Mouse (Mus musculus) intestine, embryonic 16.5 days (tissue): ENCODE results near the gene Ctrc. TPM values are rescaled to one million over a fixed set of nuclear protein-coding genes. Genes with fewer than 3 reads are reported as not detected.

Source experiments
- ATAC-seq: fragments of 200-750 bp; cut with Nextera tagmentation; 2 replicates; pipeline ENCODE4 v1.8.0; 2017; ENCODE audit warnings: moderate TSS enrichment, moderate library complexity
- H3K27ac ChIP-seq: fragments of 300-500 bp; sonication (generic); 2 replicates; pipeline ENCODE4 v1.5.1; 2014; ENCODE audit warnings: mild to moderate bottlenecking, low read length
- H3K27me3 ChIP-seq: fragments of 300-500 bp; sonication (generic); replicated peaks from 2 replicates; pipeline ENCODE4 v1.6.1; 2014; ENCODE audit warnings: low read length, control low read depth, mixed read lengths; ENCODE audit not compliant: control insufficient read depth, insufficient read depth
- H3K36me3 ChIP-seq: fragments of 300-500 bp; sonication (generic); 2 replicates; pipeline ENCODE4 v1.6.1; 2014; ENCODE audit warnings: low read length, control low read depth; ENCODE audit not compliant: control insufficient read depth, insufficient read depth
- H3K4me1 ChIP-seq: fragments of 300-500 bp; sonication (generic); 2 replicates; pipeline ENCODE4 v1.6.1; 2014; ENCODE audit warnings: low read length, control low read depth, mixed read lengths; ENCODE audit not compliant: control insufficient read depth, insufficient read depth
- H3K4me2 ChIP-seq: fragments of 300-500 bp; sonication (generic); 2 replicates; pipeline ENCODE4 v1.6.1; 2014; ENCODE audit warnings: low read depth, low read length, control low read depth
- H3K4me3 ChIP-seq: fragments of 300-500 bp; sonication (generic); 2 replicates; pipeline ENCODE4 v1.5.1; 2014; ENCODE audit warnings: mild to moderate bottlenecking, low read length
- H3K9ac ChIP-seq: fragments of 300-500 bp; sonication (generic); 2 replicates; pipeline ENCODE4 v1.6.1; 2014; ENCODE audit warnings: low read depth, low read length
- H3K9me3 ChIP-seq: fragments of 300-500 bp; sonication (generic); 2 replicates; pipeline ENCODE4 v1.6.1; 2016; ENCODE audit warnings: low read length, control low read depth; ENCODE audit not compliant: control insufficient read depth
- WGBS: fragments of 180-500 bp; shearing (Covaris S2); extraction: QIAGEN DNeasy Blood & Tissue Kit; methylation state at CpG from one replicate; pipeline ENCODE4 v1.1.7; 2014; 5-methylcytosine and 5-hydroxymethylcytosine counted together
- polyA plus RNA-seq: library from polyadenylated mRNA; unstranded; fragments of >200 nt; fragmentation: Nextera tagmentation; extraction: Ambion mirVana; gene quantifications from 2 replicates; pipeline ENCODE4 v1.2.1, GENCODE M21; 2015

The Ctrc gene
- polyA plus RNA-seq, 1 experiment from 2014 or later, result 0.29 TPM

GRCm38 (mm10) chr4:141879074-141879473 is 32.9 kb upstream of the Ctrc start:
- Histone ChIP-seq H3K4me1 (peaks cover 21% of the 10 kb centered on the region), H3K9ac (no peak overlapping the region), H3K27me3 (no peaks in the 10 kb centered on the region), H3K4me3 (no peak overlapping the region), H3K9me3 (no peaks in the 10 kb centered on the region), H3K27ac (no peak overlapping the region), H3K4me2 (no peak overlapping the region), H3K36me3 (no peaks in the 10 kb centered on the region)
- WGBS, result 49% methylated on average over 4 of the region's 4 CpGs
- no peak for ATAC-seq

GRCm38 (mm10) chr4:141878621-141879020 is 32.5 kb upstream of the Ctrc start:
- Histone ChIP-seq H3K36me3 (no peaks in the 10 kb centered on the region), H3K9me3 (no peaks in the 10 kb centered on the region), H3K9ac (no peak overlapping the region), H3K4me1 (peaks cover 21% of the 10 kb centered on the region), H3K4me3 (no peak overlapping the region), H3K4me2 (no peak overlapping the region), H3K27me3 (no peaks in the 10 kb centered on the region), H3K27ac (0 out of 2 replicates have a peak overlapping the region, but pooled peaks have one; percentile 25)
- WGBS, result 35% methylated on average over 7 of the region's 7 CpGs
- peak; percentile 49 for ATAC-seq

GRCm38 (mm10) chr4:141875481-141876108 is 29.4 kb upstream of the Ctrc start:
- 20% methylated on average over 8 of the region's 8 CpGs for WGBS
- H3K36me3 ChIP-seq, result no peaks in the 10 kb centered on the region
- H3K4me2 ChIP-seq, result peak overlapping the region; percentile 95
- no peak overlapping the region for H3K27ac ChIP-seq
- peaks cover 36% of the 10 kb centered on the region for H3K4me1 ChIP-seq
- no peaks in the 10 kb centered on the region for H3K27me3 ChIP-seq
- no peak overlapping the region for H3K9ac ChIP-seq
- ATAC-seq, result no peak
- H3K9me3 ChIP-seq, result no peaks in the 10 kb centered on the region
- H3K4me3 ChIP-seq, result peak overlapping the region; percentile 81

- under 1% methylated on average over 67 of the region's 73 CpGs for WGBS
- Histone ChIP-seq H3K27ac (peak within 1 kb of the TSS; percentile 91), H3K9ac (peak within 1 kb of the TSS; percentile 92), H3K27me3 (no peaks in the 10 kb centered on the region), H3K4me3 (peak within 1 kb of the TSS; percentile 81), H3K9me3 (no peaks in the 10 kb centered on the region), H3K36me3 (no peaks in the 10 kb centered on the region), H3K4me2 (peak within 1 kb of the TSS; percentile 95), H3K4me1 (peaks cover 40% of the 10 kb centered on the region)
- peak; percentile 75 for ATAC-seq
Observed at GRCm38 (mm10) chr4:141874601-141875460, 28.7 kb upstream of the Ctrc start, which contains the start of gene Efhd2. Efhd2 (minus strand) TSS chr4:141874920.

GRCm38 (mm10) chr4:141874111-141874600 is 28.0 kb upstream of the Ctrc start:
- H3K4me2 ChIP-seq, result peak overlapping the region; percentile 95
- ATAC-seq, result 0 out of 2 replicates have a peak, but pooled peaks have one; percentile 0
- H3K27me3 ChIP-seq, result no peaks in the 10 kb centered on the region
- H3K27ac ChIP-seq, result peak overlapping the region; percentile 91
- H3K36me3 ChIP-seq, result no peaks in the 10 kb centered on the region
- peak overlapping the region; percentile 92 for H3K9ac ChIP-seq
- 1% methylated on average over 19 of the region's 19 CpGs for WGBS
- H3K4me1 ChIP-seq, result peaks cover 44% of the 10 kb centered on the region
- H3K9me3 ChIP-seq, result no peaks in the 10 kb centered on the region
- H3K4me3 ChIP-seq, result peak overlapping the region; percentile 81

GRCm38 (mm10) chr4:141872977-141873376 is 26.8 kb upstream of the Ctrc start:
- Histone ChIP-seq H3K9ac (peak overlapping the region; percentile 92), H3K36me3 (no peaks in the 10 kb centered on the region), H3K4me1 (peaks cover 51% of the 10 kb centered on the region), H3K27me3 (no peaks in the 10 kb centered on the region), H3K9me3 (no peaks in the 10 kb centered on the region), H3K4me2 (peak overlapping the region; percentile 95), H3K4me3 (peak overlapping the region; percentile 81), H3K27ac (peak overlapping the region; percentile 91)
- no peak for ATAC-seq
- WGBS, result 61% methylated on average over 9 of the region's 9 CpGs

GRCm38 (mm10) chr4:141871909-141872308 is 25.8 kb upstream of the Ctrc start:
- H3K4me1 ChIP-seq, result peaks cover 62% of the 10 kb centered on the region
- peak overlapping the region; percentile 92 for H3K9ac ChIP-seq
- no peaks in the 10 kb centered on the region for H3K36me3 ChIP-seq
- peak overlapping the region; percentile 95 for H3K4me2 ChIP-seq
- 53% methylated on average over 9 of the region's 9 CpGs for WGBS
- H3K9me3 ChIP-seq, result no peaks in the 10 kb centered on the region
- H3K27me3 ChIP-seq, result no peaks in the 10 kb centered on the region
- ATAC-seq, result no peak
- H3K4me3 ChIP-seq, result peak overlapping the region; percentile 81
- H3K27ac ChIP-seq, result peak overlapping the region; percentile 91

GRCm38 (mm10) chr4:141871333-141871725 is 25.2 kb upstream of the Ctrc start:
- 85% methylated on average over 3 of the region's 3 CpGs for WGBS
- H3K4me2 ChIP-seq, result peak overlapping the region; percentile 95

GRCm38 (mm10) chr4:141870666-141871332 is 24.6 kb upstream of the Ctrc start:
- H3K9me3 ChIP-seq, result no peaks in the 10 kb centered on the region
- no peaks in the 10 kb centered on the region for H3K27me3 ChIP-seq
- peaks cover 70% of the 10 kb centered on the region for H3K4me1 ChIP-seq
- no peak overlapping the region for H3K4me3 ChIP-seq
- peak overlapping the region; percentile 92 for H3K9ac ChIP-seq
- WGBS, result 59% methylated on average over 11 of the region's 11 CpGs
- ATAC-seq, result peak; percentile 73
- peak overlapping the region; percentile 95 for H3K4me2 ChIP-seq
- H3K36me3 ChIP-seq, result no peaks in the 10 kb centered on the region
- peak overlapping the region; percentile 91 for H3K27ac ChIP-seq

More at GRCm38 (mm10) chr4:141871333-141871725, 25.2 kb upstream of the Ctrc start:
- Histone ChIP-seq H3K36me3 (no peaks in the 10 kb centered on the region), H3K27me3 (no peaks in the 10 kb centered on the region), H3K9ac (peak overlapping the region; percentile 92), H3K27ac (peak overlapping the region; percentile 91), H3K9me3 (no peaks in the 10 kb centered on the region), H3K4me1 (peaks cover 68% of the 10 kb centered on the region), H3K4me3 (peak overlapping the region; percentile 81)
- ATAC-seq, result peak; percentile 39
